Mouse (Mus musculus): Measurements from ENCODE around the gene Dnajc1. TPM values are rescaled to one million over a fixed set of nuclear protein-coding genes. Genes with fewer than 3 reads are reported as not detected.

Dnajc1 gene
- polyA plus RNA-seq, 1 experiment, result 27.9 TPM

GRCm38 (mm10) chr2:18219569-18219968 is 173.1 kb downstream of the Dnajc1 start:
- no peak for TF ChIP-seq GATA1 (IDR thresholded peaks at IDR 0.05; ENCODE audit: low read length)

GRCm38 (mm10) chr2:18219136-18219535 is 173.5 kb downstream of the Dnajc1 start:
- TF ChIP-seq GATA1 (IDR thresholded peaks at IDR 0.05; ENCODE audit: low read length), result no peak

GRCm38 (mm10) chr2:18218500-18218899 is 174.1 kb downstream of the Dnajc1 start:
- no peak for TF ChIP-seq GATA1 (IDR thresholded peaks at IDR 0.05; ENCODE audit: low read length)

GRCm38 (mm10) chr2:18217867-18218266 is 174.8 kb downstream of the Dnajc1 start:
- TF ChIP-seq GATA1 (IDR thresholded peaks at IDR 0.05; ENCODE audit: low read length), result no peak

GRCm38 (mm10) chr2:18214031-18214430 is 178.6 kb downstream of the Dnajc1 start:
- no peak for TF ChIP-seq GATA1 (IDR thresholded peaks at IDR 0.05; ENCODE audit: low read length)

GRCm38 (mm10) chr2:18209948-18210347 is 182.7 kb downstream of the Dnajc1 start:
- no peak for TF ChIP-seq GATA1 (IDR thresholded peaks at IDR 0.05; ENCODE audit: low read length)

GRCm38 (mm10) chr2:18209211-18209823 is 183.3 kb downstream of the Dnajc1 start:
- TF ChIP-seq GATA1 (IDR thresholded peaks at IDR 0.05; ENCODE audit: low read length), result no peak

GRCm38 (mm10) chr2:18208578-18208977 is 184.1 kb downstream of the Dnajc1 start:
- TF ChIP-seq GATA1 (IDR thresholded peaks at IDR 0.05; ENCODE audit: low read length), result no peak

GRCm38 (mm10) chr2:18206811-18207210 is 185.8 kb downstream of the Dnajc1 start:
- no peak for TF ChIP-seq GATA1 (IDR thresholded peaks at IDR 0.05; ENCODE audit: low read length)

GRCm38 (mm10) chr2:18205118-18205517 is 187.5 kb downstream of the Dnajc1 start:
- TF ChIP-seq GATA1 (IDR thresholded peaks at IDR 0.05; ENCODE audit: low read length), result no peak

- no peak for TF ChIP-seq GATA1 (IDR thresholded peaks at IDR 0.05; ENCODE audit: low read length)
These were observed 189.7 kb downstream of the Dnajc1 start for GRCm38 (mm10) chr2:18202923-18203322.

- no peak for TF ChIP-seq GATA1 (IDR thresholded peaks at IDR 0.05; ENCODE audit: low read length)
These were observed 190.7 kb downstream of the Dnajc1 start for GRCm38 (mm10) chr2:18201820-18202462.

- no peak for TF ChIP-seq GATA1 (IDR thresholded peaks at IDR 0.05; ENCODE audit: low read length)
These were observed 196.8 kb downstream of the Dnajc1 start for GRCm38 (mm10) chr2:18195691-18196396.

GRCm38 (mm10) chr2:18195285-18195684 is 197.3 kb downstream of the Dnajc1 start:
- no peak for TF ChIP-seq GATA1 (IDR thresholded peaks at IDR 0.05; ENCODE audit: low read length)

- TF ChIP-seq GATA1 (IDR thresholded peaks at IDR 0.05; ENCODE audit: low read length), result no peak
These were observed 204.3 kb downstream of the Dnajc1 start for GRCm38 (mm10) chr2:18188367-18188766.

- TF ChIP-seq GATA1 (IDR thresholded peaks at IDR 0.05; ENCODE audit: low read length), result no peak
These were observed 209.6 kb downstream of the Dnajc1 start for GRCm38 (mm10) chr2:18183079-18183478.

GRCm38 (mm10) chr2:18181631-18182030 is 211.0 kb downstream of the Dnajc1 start:
- no peak for TF ChIP-seq GATA1 (IDR thresholded peaks at IDR 0.05; ENCODE audit: low read length)

All from G1E-ER4 (cell line).